Mouse (Mus musculus): Measurements from ENCODE around the gene Erich6b.

DNA sequence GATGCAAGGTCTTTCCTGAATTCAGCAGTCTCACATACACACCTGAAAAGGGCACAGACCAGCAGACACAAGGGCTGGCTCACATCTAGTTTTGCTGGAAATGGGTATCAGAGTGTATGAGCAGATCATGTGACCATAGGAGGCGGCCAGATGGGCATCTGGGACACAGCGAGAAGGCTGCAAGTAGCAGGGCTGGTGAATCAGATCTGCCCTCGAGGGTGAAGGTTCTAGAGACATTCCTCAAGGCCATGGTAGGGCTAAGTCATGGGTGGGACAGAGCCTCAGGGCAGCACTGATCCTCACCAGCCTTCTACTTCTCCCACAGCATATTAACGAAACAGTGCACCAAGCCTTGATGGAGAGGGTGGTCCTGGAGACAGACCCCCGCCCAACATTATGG is 54.0 kb downstream of the Erich6b start:
- TF ChIP-seq POLR2A (IDR thresholded peaks at IDR 0.05; ENCODE audit: low read depth, low read length) (no peak), MAFK (IDR thresholded peaks at IDR 0.05; ENCODE audit: insufficient replicate concordance, low read length) (no peak), USF1 (IDR thresholded peaks at IDR 0.05; ENCODE audit: low read depth, low read length) (no peak), ETS1 (conservative IDR thresholded peaks at IDR 0.05; ENCODE audit: low read depth, low read length) (no peak), RAD21 (IDR thresholded peaks at IDR 0.05; ENCODE audit: low read depth, low read length) (no peak), KAT2A (IDR thresholded peaks at IDR 0.05; ENCODE audit: insufficient replicate concordance, low read length) (no peak)
